Mouse (Mus musculus): Measurements from ENCODE around the gene Rab3gap2.

Rab3gap2 gene

GRCm38 (mm10) chr1:185331364-185331763 lies 127.4 kb downstream of the Rab3gap2 start:
- DNase-seq (ENCODE audit: low read depth, low spot score): no peak

GRCm38 (mm10) chr1:185331983-185332430 lies 128.1 kb downstream of the Rab3gap2 start, which contains the start of gene Bpnt1:
Gene Bpnt1, plus strand, starts transcription at chr1:185332149.
- peak; percentile 88 for DNase-seq (ENCODE audit: low read depth, low spot score)

DNA sequence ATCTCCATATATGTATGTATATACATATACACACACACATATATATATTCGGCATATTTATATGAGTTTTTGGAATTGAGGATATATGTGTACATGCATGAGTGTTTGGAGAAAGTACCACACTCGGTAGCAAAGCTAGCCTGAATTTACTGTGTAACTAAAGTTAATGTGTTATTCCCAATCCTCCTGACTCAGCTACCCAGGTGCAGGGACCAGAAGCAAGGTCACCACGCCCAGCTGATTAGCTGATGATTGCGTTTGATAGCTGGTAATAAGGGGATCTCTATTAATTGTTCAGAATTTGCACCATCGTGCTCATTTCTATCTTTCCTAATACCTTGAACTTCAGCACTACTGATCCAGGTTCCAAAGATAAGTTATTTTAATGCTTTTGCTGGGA lies 129.7 kb downstream of the Rab3gap2 start:
- no peak for DNase-seq (ENCODE audit: low read depth, low spot score)

GRCm38 (mm10) chr1:185334136-185334535 lies 130.2 kb downstream of the Rab3gap2 start:
- no peak for DNase-seq (ENCODE audit: low read depth, low spot score)

DNA sequence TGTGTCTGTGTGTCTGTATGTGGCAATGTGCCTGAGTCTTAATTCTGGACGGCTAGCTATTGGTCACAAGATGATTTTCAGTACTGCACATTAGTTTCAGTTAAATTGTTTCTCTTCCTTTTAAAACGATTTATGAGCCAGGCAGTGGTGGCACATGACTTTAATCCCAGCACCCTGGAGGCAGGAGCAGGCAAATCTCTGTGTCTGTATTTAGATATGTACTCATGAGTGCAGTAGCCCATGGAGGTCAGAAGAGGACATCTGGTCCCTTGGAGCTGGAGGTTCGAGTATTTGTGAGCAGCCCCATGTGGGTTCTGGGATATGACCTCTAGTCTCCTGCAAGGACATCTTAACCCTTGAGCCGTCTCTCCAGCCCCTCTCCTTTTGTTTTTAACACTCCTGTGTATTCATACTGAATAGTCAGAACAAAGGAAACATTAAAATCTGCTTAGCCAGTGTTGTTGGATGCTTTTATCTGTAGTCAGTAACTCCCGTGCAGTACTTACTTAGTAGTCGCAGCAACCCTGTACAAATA lies 131.4 kb downstream of the Rab3gap2 start:
- no peak for DNase-seq (ENCODE audit: low read depth, low spot score)

All from telencephalon, adult 2 months (tissue).